Mouse (Mus musculus) T-helper 2 cell (primary cell): ENCODE data around the gene Tmem108.

Experiments used
- in situ Hi-C: fragments of 300-600 bp; cut with MboI, MseI; formaldehyde crosslinking; loops from one replicate; pipeline ENCODE4 v1.15.1; 2025; ENCODE audit warnings: high pct_unique_total_duplicates

The Tmem108 gene

GRCm38 (mm10) chr9:103761647-103762084 lies at the start of gene Tmem108:
Tmem108 (minus strand) TSS chr9:103761837.
- in situ Hi-C loops: no loop called here

- in situ Hi-C loops: no loop called here
These were observed 27.4 kb upstream of the Tmem108 start for GRCm38 (mm10) chr9:103789029-103789428.

- in situ Hi-C loops: no loop called here
These were observed 22.5 kb upstream of the Tmem108 start for GRCm38 (mm10) chr9:103784156-103784555.

- in situ Hi-C loops: no loop called here
These were observed 21.6 kb upstream of the Tmem108 start for GRCm38 (mm10) chr9:103783276-103783675.

- in situ Hi-C loops: no loop called here
These were observed 20.7 kb upstream of the Tmem108 start for GRCm38 (mm10) chr9:103782306-103782705.

GRCm38 (mm10) chr9:103781407-103781806 lies 19.8 kb upstream of the Tmem108 start:
- in situ Hi-C loops: no loop called here

GRCm38 (mm10) chr9:103780598-103780997 lies 19.0 kb upstream of the Tmem108 start:
- in situ Hi-C loops: no loop called here

- in situ Hi-C loops: loop anchor here (5.0 kb wide), 1 partner anchor 219 kb away; no protein-coding TSS in a partner anchor
These were observed 16.5 kb upstream of the Tmem108 start for GRCm38 (mm10) chr9:103778185-103778584.

GRCm38 (mm10) chr9:103761151-103761571 lies 476 bp downstream of the Tmem108 start:
- in situ Hi-C loops: no loop called here

- in situ Hi-C loops: no loop called here
These were observed 1.3 kb downstream of the Tmem108 start for GRCm38 (mm10) chr9:103760356-103760755.

GRCm38 (mm10) chr9:103759829-103760228 lies 1.8 kb downstream of the Tmem108 start:
- in situ Hi-C loops: loop anchor here (5.0 kb wide), 1 partner anchor 128 kb away; no protein-coding TSS in a partner anchor

GRCm38 (mm10) chr9:103758930-103759695 lies 2.5 kb downstream of the Tmem108 start:
- in situ Hi-C loops: loop anchor here (5.0 kb wide), 1 partner anchor 127 kb away; no protein-coding TSS in a partner anchor

- in situ Hi-C loops: loop anchor here (5.0 kb wide), 1 partner anchor 126 kb away; no protein-coding TSS in a partner anchor
These were observed 3.4 kb downstream of the Tmem108 start for GRCm38 (mm10) chr9:103758246-103758645.

- in situ Hi-C loops: loop anchor here (5.0 kb wide), 1 partner anchor 260 kb away; no protein-coding TSS in a partner anchor
These were observed 9.0 kb downstream of the Tmem108 start for GRCm38 (mm10) chr9:103752618-103753017.

- in situ Hi-C loops: loop anchor here (5.0 kb wide), 1 partner anchor 259 kb away; no protein-coding TSS in a partner anchor
These were observed 10.1 kb downstream of the Tmem108 start for GRCm38 (mm10) chr9:103751568-103751967.

- in situ Hi-C loops: loop anchor here (5.0 kb wide), 1 partner anchor 258 kb away; no protein-coding TSS in a partner anchor
These were observed 11.1 kb downstream of the Tmem108 start for GRCm38 (mm10) chr9:103750491-103750890.

GRCm38 (mm10) chr9:103746598-103746997 lies 15.0 kb downstream of the Tmem108 start:
- in situ Hi-C loops: no loop called here

- in situ Hi-C loops: no loop called here
These were observed 21.5 kb downstream of the Tmem108 start for GRCm38 (mm10) chr9:103740145-103740544.

- in situ Hi-C loops: no loop called here
These were observed 22.6 kb downstream of the Tmem108 start for GRCm38 (mm10) chr9:103739062-103739461.

GRCm38 (mm10) chr9:103729716-103730115 lies 31.9 kb downstream of the Tmem108 start:
- in situ Hi-C loops: no loop called here

- in situ Hi-C loops: no loop called here
These were observed 34.7 kb downstream of the Tmem108 start for GRCm38 (mm10) chr9:103726751-103727462.

GRCm38 (mm10) chr9:103725497-103725896 lies 36.1 kb downstream of the Tmem108 start:
- in situ Hi-C loops: no loop called here
